Mouse (Mus musculus) liver, adult 2 months (tissue): ENCODE data around the gene Zan.
A peak's percentile ranks its signal among the peaks of the same experiment; 100 is the strongest.

Source experiments
- CTCF ChIP-seq: fragments of 200-500 bp; IDR thresholded peaks from 2 replicates; pipeline ENCODE4 v1.5.1; 2011; ENCODE audit warnings: low read depth, low read length, control low read depth
- POLR2A ChIP-seq: fragments of 200-500 bp; IDR thresholded peaks from 2 replicates; pipeline ENCODE4 v1.6.1; 2011; ENCODE audit warnings: low read length, control low read depth; ENCODE audit not compliant: insufficient read depth; ENCODE audit errors: extremely low read depth

DNA sequence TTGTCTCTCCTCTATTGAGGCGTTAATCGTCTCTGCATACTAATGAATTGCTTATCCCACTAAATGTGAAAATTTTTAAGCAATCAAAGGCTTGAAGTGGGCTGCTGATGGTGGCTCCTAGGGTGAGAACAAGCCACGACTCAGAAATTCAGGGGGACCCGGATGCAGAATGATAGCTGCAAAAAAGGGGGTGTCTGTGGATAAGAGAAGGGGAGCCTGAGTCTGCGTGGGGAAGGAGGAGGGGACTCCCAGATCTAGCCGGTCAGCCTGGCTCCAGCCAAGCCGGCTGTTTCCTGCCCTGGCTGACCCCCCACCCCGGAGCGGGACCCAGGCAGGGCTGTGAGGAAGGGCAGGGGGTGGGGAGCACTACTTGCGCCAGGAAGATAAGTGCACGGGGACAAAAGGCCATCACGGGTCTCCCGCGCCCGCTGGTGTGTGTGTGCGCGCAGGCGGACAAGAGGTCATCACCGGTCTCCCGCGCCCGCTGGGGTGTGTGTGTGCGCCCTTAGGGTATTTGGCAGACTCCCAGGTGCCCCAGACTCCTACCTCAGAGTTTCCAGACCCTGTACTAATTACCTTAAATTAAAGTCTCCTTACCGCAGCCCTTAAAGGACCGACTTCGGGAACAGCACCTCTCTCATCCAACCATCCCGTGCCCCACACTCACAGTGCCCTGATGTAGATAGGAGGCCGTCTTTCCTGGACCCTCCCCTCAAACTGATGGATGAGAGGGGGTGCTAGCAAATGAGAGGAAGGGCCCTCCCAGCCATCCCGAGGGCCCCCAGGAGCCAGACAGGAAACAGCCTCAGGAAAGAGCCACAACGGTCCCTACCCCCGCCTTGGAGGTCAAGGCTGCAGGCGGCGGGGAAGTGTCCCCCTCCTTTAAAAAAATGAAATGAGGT, 128.1 kb downstream of the Zan start:
- TF ChIP-seq CTCF (no peak), POLR2A (0 out of 2 replicates have a peak, but pooled peaks have one; percentile 17)
